Mouse (Mus musculus): ENCODE results near the gene Frmd5. TPM values are rescaled to one million over a fixed set of nuclear protein-coding genes. Genes with fewer than 3 reads are reported as not detected.

Gene Frmd5
- polyA plus RNA-seq, 1 experiment = 1.4 TPM

DNA sequence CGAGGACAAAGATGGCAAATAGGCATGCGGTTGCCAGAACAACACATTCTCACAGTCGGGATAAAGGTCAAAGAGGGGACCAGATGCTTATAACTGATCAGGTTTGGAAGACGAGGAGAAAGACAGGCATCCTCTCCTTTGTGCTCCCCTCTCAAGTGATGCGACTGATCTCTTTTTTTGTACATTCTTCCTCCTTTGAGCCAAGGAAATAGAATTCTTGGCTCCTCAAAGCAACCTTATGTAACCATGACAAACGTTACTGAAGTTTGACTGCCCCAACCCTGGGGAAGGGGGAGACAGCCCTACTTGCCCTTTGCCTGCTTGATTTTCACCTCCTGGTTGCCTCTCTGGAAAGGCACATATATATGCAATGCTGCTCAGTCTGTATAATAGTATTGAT, 51.8 kb downstream of the Frmd5 start:
- no peak overlapping the region for H3K4me3 ChIP-seq (ENCODE audit: low read depth, low read length)
- no peak for TF ChIP-seq CTCF (IDR thresholded peaks at IDR 0.05; ENCODE audit: extremely low read depth, insufficient read length, insufficient replicate concordance, low read depth, low read length)
- no peak for TF ChIP-seq POLR2A (IDR thresholded peaks at IDR 0.05; ENCODE audit: low read depth, low read length)
- 60% methylated on average over 6 of the region's 6 CpGs for WGBS
- H3K36me3 ChIP-seq (ENCODE audit: control insufficient read depth, insufficient read depth, low read length) = no peaks in the 10 kb centered on the region
- no peak overlapping the region for H3K27ac ChIP-seq (ENCODE audit: insufficient read depth, low read depth, low read length)
- H3K27me3 ChIP-seq (ENCODE audit: control insufficient read depth, insufficient read depth, low read length) = no peaks in the 10 kb centered on the region
- no peaks in the 10 kb centered on the region for H3K4me1 ChIP-seq (ENCODE audit: control insufficient read depth, insufficient read depth, insufficient read length, low read length)

DNA sequence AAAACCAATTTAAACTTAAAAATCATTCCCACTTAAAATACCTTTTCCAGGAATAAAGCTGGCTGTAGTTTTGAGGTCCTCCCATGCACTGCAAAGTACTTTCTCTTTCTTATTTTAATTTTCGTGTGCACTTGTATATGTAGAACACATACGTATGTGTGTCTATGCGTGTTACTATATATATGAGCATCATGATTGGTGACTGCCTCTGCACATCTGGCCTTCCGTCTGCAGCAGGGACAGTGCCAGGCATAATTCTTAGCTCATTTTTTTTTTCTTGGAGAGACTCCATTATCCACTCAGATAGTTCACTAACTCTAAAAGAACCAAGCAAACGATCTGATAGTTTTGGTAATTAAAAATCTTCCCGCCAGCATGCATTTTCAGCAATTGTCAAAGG, 56.8 kb downstream of the Frmd5 start:
- TF ChIP-seq POLR2A (IDR thresholded peaks at IDR 0.05; ENCODE audit: low read depth, low read length) (no peak), CTCF (IDR thresholded peaks at IDR 0.05; ENCODE audit: extremely low read depth, insufficient read length, insufficient replicate concordance, low read depth, low read length) (no peak)
- 79% methylated on average over 6 of the region's 6 CpGs for WGBS
- H3K27ac ChIP-seq (ENCODE audit: insufficient read depth, low read depth, low read length) = no peak overlapping the region
- H3K4me3 ChIP-seq (ENCODE audit: low read depth, low read length) = no peak overlapping the region
- no peaks in the 10 kb centered on the region for H3K36me3 ChIP-seq (ENCODE audit: control insufficient read depth, insufficient read depth, low read length)
- H3K4me1 ChIP-seq (ENCODE audit: control insufficient read depth, insufficient read depth, insufficient read length, low read length) = no peaks in the 10 kb centered on the region
- no peaks in the 10 kb centered on the region for H3K27me3 ChIP-seq (ENCODE audit: control insufficient read depth, insufficient read depth, low read length)

DNA sequence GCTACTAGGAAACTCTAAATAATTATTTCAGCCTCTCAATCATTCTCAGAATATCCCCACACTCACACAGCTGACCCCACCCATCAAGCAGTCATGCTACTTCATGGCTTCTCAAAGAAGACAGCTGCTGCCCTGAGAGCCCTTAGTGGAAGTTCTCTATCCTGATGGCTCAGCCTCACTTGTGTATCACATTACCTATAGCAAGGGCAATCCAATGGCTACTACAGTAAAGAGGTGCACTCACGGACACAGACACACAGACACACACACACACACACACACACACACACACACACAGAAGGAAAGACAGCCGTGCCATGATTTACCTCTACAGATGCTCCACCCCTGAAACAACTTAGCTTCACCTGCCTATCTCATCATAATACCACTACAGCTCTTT, 65.7 kb downstream of the Frmd5 start:
- Histone ChIP-seq H3K36me3 (ENCODE audit: control insufficient read depth, insufficient read depth, low read length) (no peaks in the 10 kb centered on the region), H3K27ac (ENCODE audit: insufficient read depth, low read depth, low read length) (no peak overlapping the region), H3K4me3 (ENCODE audit: low read depth, low read length) (no peak overlapping the region), H3K27me3 (ENCODE audit: control insufficient read depth, insufficient read depth, low read length) (no peaks in the 10 kb centered on the region), H3K4me1 (ENCODE audit: control insufficient read depth, insufficient read depth, insufficient read length, low read length) (no peaks in the 10 kb centered on the region)
- 83% methylated on average over 2 of the region's 2 CpGs for WGBS
- no peak for TF ChIP-seq POLR2A (IDR thresholded peaks at IDR 0.05; ENCODE audit: low read depth, low read length)

DNA sequence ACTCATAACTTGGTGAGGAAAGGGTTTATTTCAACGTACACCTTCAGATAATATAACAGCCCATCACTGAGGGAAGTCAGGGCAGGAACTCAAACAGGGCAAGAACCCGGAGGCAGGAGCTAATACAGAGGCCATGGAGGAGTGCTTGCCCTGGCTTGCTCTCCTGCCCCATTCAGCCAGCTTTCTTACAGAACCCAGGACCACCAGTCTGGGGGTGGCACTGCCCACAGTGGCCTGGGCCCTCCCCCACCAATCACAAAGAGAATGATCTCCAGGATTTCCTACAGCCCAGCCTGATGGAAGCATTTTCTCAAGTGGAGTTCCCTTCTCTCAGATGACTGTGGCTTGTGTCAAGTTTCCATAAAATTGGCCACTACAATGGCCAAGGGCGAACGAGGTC, 67.5 kb downstream of the Frmd5 start:
- Histone ChIP-seq H3K27ac (ENCODE audit: insufficient read depth, low read depth, low read length) (no peak overlapping the region), H3K4me1 (ENCODE audit: control insufficient read depth, insufficient read depth, insufficient read length, low read length) (no peaks in the 10 kb centered on the region), H3K36me3 (ENCODE audit: control insufficient read depth, insufficient read depth, low read length) (no peaks in the 10 kb centered on the region), H3K4me3 (ENCODE audit: low read depth, low read length) (no peak overlapping the region), H3K27me3 (ENCODE audit: control insufficient read depth, insufficient read depth, low read length) (no peaks in the 10 kb centered on the region)
- 86% methylated on average over 4 of the region's 4 CpGs for WGBS
- TF ChIP-seq CTCF (IDR thresholded peaks at IDR 0.05; ENCODE audit: extremely low read depth, insufficient read length, insufficient replicate concordance, low read depth, low read length) (no peak), POLR2A (IDR thresholded peaks at IDR 0.05; ENCODE audit: low read depth, low read length) (no peak)

DNA sequence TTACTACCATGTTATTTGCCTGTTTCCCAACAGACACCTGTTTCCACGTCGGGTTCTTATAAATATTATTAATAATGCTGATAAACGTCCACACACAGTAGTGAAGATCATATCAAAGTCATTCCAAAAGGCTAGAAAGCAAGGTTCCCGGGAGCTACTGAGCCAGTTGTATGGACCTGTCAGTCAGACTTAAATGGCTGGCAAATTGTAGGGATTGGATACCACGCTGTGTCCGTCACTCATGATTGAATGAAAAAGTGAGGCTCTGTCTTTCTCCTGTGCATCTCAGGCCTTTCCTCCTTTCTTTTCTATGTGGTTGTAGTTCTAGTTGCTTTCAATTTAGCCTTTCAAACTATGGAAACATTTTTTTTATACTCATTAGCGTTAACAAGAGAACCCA, 73.5 kb downstream of the Frmd5 start:
- WGBS = 83% methylated on average over 7 of the region's 7 CpGs
- Histone ChIP-seq H3K4me1 (ENCODE audit: control insufficient read depth, insufficient read depth, insufficient read length, low read length) (no peaks in the 10 kb centered on the region), H3K27ac (ENCODE audit: insufficient read depth, low read depth, low read length) (no peak overlapping the region), H3K36me3 (ENCODE audit: control insufficient read depth, insufficient read depth, low read length) (no peaks in the 10 kb centered on the region), H3K27me3 (ENCODE audit: control insufficient read depth, insufficient read depth, low read length) (no peaks in the 10 kb centered on the region), H3K4me3 (ENCODE audit: low read depth, low read length) (no peak overlapping the region)
- no peak for TF ChIP-seq POLR2A (IDR thresholded peaks at IDR 0.05; ENCODE audit: low read depth, low read length)
- TF ChIP-seq CTCF (IDR thresholded peaks at IDR 0.05; ENCODE audit: extremely low read depth, insufficient read length, insufficient replicate concordance, low read depth, low read length) = no peak

DNA sequence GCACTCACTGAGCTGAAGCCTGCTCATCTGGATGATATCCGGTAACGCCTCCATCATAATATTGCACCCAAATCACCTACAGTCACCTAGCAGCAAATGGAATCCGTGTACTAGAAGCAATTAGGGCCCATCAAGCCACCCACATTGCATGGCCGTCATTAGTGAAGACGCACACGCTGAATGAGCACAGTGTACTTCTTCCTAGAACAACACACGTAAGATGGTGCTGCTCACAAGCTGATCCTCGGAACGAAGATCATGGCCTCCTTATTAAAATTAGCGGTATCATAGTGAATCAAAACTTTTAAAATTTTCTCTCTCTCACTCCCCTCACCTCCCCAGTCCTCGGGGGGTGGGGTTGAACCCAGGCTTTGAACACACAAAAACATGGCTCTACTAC, 76.4 kb downstream of the Frmd5 start:
- no peaks in the 10 kb centered on the region; the same call in 1 of the 2 replicates for H3K27me3 ChIP-seq (ENCODE audit: control insufficient read depth, insufficient read depth, low read length)
- H3K27ac ChIP-seq (ENCODE audit: insufficient read depth, low read depth, low read length) = no peak overlapping the region
- 94% methylated on average over 11 of the region's 11 CpGs for WGBS
- TF ChIP-seq POLR2A (IDR thresholded peaks at IDR 0.05; ENCODE audit: low read depth, low read length) = no peak
- no peaks in the 10 kb centered on the region for H3K4me1 ChIP-seq (ENCODE audit: control insufficient read depth, insufficient read depth, insufficient read length, low read length)
- no peak overlapping the region for H3K4me3 ChIP-seq (ENCODE audit: low read depth, low read length)
- no peaks in the 10 kb centered on the region for H3K36me3 ChIP-seq (ENCODE audit: control insufficient read depth, insufficient read depth, low read length)

DNA sequence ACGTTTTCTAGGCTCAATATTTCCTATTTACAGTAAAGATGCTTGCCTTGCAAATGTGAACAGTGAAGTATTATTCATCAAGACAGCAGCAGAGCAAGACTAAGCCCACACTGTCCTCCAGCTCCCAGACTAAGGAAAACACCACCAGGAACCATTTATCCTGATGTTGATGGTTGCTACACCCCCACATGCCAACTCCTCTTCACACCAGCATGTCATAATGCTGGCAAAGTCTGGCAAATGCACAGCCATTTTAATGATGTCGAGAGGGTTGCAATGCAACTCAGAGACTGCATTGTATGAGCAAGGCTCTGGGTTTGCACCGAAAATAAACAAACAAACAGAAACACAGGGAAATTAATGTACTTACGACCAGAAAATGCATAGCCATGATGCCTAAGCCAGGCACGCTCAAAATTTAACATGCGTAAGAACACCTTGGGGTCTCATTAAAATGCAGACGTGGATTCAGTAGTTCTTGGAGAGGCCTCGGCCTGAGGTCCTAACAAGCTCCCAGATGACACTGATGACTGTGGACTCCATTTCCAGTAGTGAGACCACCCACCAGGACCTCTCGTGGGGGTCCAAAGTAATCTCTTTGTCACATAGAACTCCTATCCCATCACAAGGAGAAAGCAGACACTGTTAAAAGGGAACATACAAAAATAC, 77.8 kb downstream of the Frmd5 start:
- no peaks in the 10 kb centered on the region for H3K36me3 ChIP-seq (ENCODE audit: control insufficient read depth, insufficient read depth, low read length)
- WGBS = 79% methylated on average over 9 of the region's 9 CpGs
- no peak for TF ChIP-seq CTCF (IDR thresholded peaks at IDR 0.05; ENCODE audit: extremely low read depth, insufficient read length, insufficient replicate concordance, low read depth, low read length)
- TF ChIP-seq POLR2A (IDR thresholded peaks at IDR 0.05; ENCODE audit: low read depth, low read length) = no peak

More for the DNA sequence above, 77.8 kb downstream of the Frmd5 start:
- H3K4me3 ChIP-seq (ENCODE audit: low read depth, low read length) = no peak overlapping the region
- no peak overlapping the region for H3K27ac ChIP-seq (ENCODE audit: insufficient read depth, low read depth, low read length)
- no peaks in the 10 kb centered on the region; the same call in 1 of the 2 replicates for H3K27me3 ChIP-seq (ENCODE audit: control insufficient read depth, insufficient read depth, low read length)
- H3K4me1 ChIP-seq (ENCODE audit: control insufficient read depth, insufficient read depth, insufficient read length, low read length) = no peaks in the 10 kb centered on the region
